Mouse (Mus musculus) urinary bladder, postnatal 25 days (tissue): ENCODE data around the gene Eif1ad.

Experiments
- DNase-seq: peaks from one replicate; pipeline ENCODE4 v3.0.0; 2022; ENCODE audit warnings: low spot score

Gene Eif1ad

GRCm38 (mm10) chr19:5419630-5420029, 53.1 kb downstream of the Eif1ad start:
- DNase-seq = no peak

DNA sequence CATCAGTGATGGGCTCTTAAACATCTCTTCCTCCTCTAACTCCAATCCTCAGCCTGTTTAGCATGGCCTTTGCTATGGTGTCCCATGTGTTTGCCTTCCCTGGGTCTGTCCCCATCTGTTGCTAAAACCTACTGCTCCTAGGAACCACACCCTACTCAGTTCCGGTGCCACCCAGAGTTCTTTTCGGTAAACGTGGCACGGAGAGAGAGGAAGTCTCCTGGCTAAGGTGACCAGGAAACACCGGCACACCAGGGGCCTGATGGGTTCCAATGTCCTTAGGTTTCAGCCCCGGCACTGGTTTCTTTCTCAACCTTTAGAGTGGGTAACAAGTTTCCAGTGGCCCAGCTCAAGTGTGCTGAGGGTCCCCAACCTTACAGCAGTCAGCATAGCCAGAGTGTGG, 54.0 kb downstream of the Eif1ad start:
- no peak for DNase-seq
